Mouse (Mus musculus) bone marrow, adult 2 months (tissue): Measurements from ENCODE around the gene Rps27rt.

Experiments used
- CTCF ChIP-seq: fragments of 200-500 bp; IDR thresholded peaks from 2 replicates; pipeline ENCODE4 v1.5.1; 2011; ENCODE audit warnings: low read length, control low read depth; ENCODE audit not compliant: control insufficient read depth, insufficient read depth
- POLR2A ChIP-seq: fragments of 200-500 bp; IDR thresholded peaks from 2 replicates; pipeline ENCODE4 v1.6.1; 2011; ENCODE audit warnings: low read depth, mild to moderate bottlenecking, control low read depth, low read length, borderline replicate concordance; ENCODE audit not compliant: control insufficient read depth

GRCm38 (mm10) chr9:114956945-114957344 lies 25.6 kb downstream of the Rps27rt start:
- TF ChIP-seq CTCF = no peak
- TF ChIP-seq POLR2A = no peak
